Mouse (Mus musculus): ENCODE measurements at regions not wholly inside any gene's neighbourhood (a gene's known extent, or its start where the extent isn't known, plus 50 kb on each side); places are given as distances from the start of the nearest gene placed in this dataset.

DNA sequence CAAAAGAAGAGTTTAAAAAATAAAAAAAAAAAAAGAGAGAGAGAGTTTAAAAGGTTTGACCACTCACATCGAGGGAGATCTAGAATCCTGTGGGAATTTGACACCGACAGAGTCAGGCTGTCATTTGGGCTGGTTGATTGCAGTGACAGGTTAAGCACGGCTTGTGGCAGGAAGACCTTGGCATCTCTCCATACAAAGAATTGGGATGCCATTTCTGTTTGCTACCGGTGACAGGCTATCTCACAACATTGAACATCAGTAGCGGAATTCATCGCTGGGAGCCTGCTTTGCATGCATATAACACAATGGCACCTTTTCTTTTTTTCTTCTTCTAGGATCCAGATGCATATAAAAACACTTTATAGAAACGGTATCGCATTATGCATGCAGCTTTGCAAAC lies 53.7 kb upstream of the Gm26657 start:
- DNase-seq (ENCODE audit: inconsistent ontology term), result no peak

DNA sequence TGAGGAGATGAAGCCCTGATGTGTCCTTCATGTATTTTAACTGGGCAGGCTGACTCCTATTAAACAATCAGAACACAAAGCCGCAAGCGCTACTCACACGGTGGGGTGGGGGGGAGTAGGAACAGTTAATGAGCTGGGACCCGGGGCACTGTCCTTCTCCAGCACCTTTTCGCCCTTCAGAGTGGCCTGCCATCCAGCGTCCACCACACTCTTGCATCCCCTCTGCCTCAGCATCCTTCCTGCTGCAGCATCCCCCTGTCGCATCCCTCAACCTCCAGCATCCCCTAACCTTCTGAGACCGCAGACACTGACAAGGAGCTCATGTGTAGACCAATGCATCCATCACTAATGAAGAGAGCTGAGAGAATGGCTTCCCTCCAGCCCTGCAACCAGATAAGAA lies 54.2 kb upstream of the Gm26657 start:
- DNase-seq (ENCODE audit: inconsistent ontology term), result no peak

DNA sequence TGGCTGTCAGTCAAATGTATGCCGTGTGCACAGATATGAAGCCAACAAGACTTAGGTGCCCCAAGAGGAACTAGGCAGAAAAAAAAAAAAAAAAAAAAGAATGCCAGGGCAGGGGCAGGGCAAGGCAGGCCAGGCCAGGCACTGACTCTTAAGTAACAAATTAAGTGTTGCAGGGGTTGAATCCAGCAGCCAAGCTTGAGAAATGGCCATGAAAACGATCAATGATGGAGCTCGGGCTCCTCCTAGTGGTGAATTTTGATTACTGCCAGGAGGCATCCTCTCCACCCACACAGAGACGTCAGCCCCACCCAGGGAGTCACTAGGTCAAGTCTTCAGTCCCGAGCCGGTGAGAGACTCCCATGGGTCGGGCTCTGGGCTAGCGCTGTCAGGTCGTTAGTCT lies 54.7 kb upstream of the Gm26657 start:
- peak; percentile 79 for DNase-seq (ENCODE audit: inconsistent ontology term)

DNA sequence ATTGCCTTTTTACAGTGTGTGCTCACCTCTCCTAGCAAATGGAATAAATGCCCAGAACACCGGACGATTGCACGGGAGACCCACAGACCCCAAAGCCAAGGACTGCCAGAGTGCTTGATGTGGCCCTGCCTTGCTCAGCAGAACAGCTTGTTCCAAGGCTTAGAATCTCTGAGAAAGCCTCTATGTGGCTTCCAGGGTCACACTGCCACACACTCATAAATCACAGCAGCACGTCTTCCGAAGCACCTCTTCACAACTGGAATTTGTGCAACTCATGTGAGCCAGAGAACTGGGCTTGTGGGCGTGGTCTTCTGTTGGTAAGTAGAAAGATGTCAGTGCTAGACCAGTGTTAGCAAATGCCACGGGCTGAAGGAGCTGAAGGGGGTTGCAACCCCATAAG lies 55.8 kb upstream of the Gm26657 start:
- no peak for DNase-seq (ENCODE audit: inconsistent ontology term)

DNA sequence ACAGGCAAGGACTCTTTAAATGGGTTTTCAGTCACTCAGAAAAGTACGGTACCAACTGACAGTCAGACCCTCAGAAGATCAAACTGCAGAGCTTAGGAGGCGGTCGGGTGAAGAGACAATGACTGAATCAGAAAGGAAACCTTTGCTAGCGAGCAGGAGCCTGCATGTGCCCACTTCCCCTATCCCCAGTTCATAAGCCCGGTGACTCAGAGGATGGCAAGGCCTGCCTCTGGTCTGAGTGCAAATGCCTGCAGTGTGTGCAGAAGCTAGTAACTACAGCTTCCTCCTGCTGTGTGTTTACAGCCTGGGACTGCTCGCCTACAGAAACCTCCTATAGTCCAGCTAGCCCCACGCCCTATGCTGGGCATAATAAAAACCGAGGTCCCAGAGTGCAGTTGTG lies 58.7 kb upstream of the Gm26657 start:
- DNase-seq (ENCODE audit: inconsistent ontology term), result no peak

DNA sequence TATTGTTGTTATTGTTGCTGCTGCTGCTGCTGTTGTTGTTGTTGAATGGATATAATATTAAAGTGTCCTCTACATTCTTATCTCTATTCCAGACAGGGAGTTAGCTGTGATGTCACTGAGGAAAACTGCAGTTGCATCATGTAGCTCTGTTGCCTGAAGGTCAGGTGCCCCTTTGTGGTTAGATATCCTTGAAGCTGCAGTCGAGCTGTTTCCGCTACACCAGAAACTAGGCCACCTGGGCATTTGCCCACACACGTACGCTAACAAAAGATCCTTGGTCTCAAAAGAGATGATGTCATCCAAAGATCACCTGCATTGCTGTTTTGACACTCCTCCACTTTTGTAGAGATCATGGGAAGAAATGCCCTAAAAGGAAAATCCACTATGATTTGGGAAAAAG lies 66.0 kb upstream of the Gm26657 start:
- DNase-seq (ENCODE audit: inconsistent ontology term), result no peak

DNA sequence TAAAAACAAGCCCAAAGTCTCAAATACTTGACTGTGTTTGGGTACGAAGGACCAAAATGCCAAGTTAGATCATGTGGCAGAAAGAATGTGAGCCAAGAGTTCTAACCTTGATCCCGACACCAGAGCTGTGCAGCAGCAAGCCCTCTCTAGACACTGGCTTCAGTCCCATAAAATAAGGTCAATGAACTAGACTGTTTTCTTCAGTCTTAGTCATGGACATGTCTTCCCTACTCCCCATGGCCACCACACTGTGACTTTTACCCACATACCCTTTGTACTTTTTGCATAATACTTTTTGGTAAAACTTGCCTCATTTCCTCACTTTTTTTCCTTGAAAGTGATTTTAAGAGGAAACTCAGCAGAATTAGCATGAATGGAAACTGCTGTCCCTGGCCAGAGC lies 74.9 kb upstream of the Gm26657 start:
- no peak for DNase-seq (ENCODE audit: inconsistent ontology term)

DNA sequence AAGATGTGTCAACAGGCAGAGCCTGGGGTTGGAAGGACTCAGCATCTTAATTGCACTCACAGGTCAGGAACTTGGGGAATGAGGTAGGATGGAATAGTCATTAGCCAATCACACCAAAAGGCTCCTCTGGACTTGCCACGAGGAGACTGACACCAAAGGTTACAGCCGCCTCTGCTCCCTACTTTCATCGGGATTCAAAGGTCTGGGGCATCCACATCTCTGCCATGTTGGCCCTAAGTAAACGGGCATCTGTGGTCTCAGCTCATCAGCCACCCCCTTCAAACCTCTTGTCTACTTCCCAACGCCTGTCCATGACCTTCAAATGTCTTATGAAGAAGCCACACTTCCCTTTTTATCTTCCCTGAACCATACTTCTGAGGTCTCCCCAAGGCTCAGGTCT lies 78.1 kb upstream of the Gm26657 start:
- no peak for DNase-seq (ENCODE audit: inconsistent ontology term)

DNA sequence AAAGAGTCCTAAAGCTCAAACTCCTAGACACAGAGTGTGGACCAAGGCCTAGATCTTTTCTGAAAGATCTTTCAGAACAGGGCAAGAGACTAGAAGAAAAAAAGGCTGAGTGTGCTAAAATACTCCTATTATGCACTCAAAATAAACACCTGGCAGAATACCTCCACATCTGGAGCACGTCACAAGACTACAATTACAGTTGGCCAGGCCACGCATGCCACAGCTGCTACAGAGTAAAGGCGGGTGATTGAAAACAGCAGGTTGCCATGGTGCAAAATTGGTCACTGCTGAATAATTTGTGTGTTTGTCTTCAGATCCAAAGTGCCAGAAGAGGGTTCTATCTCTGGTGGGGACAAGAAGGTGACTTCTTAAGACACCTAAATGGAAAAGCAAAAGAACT lies 82.8 kb upstream of the Gm26657 start:
- DNase-seq (ENCODE audit: inconsistent ontology term), result no peak

DNA sequence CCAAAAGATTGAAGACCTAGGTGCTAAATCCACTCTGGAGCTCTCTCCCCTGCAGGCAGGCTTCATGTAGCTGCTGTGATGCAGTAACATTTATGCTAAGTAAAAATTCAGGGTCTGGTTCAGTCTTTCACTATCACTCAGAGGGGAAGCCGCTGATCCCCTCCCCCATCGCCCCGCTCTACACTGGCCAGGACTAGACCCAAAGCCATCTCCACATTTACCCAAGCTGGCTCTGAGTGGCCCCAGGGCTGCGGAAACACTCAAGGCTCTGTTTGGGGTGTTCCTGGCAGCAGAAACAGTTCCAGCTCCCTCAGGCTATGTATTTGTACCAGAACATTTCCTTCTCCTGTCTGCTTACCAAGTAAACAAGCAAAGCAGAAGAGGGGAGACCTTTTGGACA lies 85.5 kb upstream of the Gm26657 start:
- DNase-seq (ENCODE audit: inconsistent ontology term), result no peak

DNA sequence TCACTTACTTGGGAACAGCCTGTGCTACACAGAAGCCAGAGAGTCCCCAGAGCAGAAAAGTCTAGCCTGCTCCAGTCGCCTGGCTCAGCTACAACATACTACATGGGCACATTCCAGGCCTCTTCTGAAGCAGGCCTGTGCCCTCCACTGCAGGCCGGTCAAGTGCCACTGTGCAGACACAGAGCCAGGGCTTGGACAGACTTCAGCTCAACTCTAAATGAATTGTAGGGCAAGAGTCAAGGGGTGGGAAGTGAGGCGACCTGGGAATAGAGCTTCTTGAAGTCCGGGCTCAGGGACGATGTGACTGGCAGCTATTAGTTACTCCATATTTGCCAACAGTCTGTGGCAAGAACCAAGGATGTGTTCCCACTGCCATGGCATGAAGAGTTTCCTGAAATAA lies 87.1 kb upstream of the Gm26657 start:
- no peak for DNase-seq (ENCODE audit: inconsistent ontology term)

DNA sequence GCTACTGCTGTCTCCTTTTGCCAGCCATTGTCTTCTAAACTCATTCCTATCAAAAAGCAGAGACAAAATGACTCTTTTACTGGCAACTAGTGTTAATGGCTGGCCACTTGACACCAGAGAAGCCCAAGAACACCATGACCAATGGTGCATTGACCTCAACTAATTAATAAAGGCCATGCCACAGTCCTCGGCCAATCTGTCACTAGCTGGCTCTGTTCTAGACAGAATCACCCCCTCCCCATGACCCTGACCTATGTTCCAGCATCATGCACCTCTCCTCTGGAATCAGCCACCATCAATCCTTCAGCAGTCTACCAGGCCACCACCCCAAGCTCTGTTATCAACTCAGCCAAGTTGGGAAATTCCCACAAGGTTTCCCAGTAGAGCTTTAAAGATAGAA lies 90.1 kb upstream of the Gm26657 start:
- DNase-seq (ENCODE audit: inconsistent ontology term), result no peak

DNA sequence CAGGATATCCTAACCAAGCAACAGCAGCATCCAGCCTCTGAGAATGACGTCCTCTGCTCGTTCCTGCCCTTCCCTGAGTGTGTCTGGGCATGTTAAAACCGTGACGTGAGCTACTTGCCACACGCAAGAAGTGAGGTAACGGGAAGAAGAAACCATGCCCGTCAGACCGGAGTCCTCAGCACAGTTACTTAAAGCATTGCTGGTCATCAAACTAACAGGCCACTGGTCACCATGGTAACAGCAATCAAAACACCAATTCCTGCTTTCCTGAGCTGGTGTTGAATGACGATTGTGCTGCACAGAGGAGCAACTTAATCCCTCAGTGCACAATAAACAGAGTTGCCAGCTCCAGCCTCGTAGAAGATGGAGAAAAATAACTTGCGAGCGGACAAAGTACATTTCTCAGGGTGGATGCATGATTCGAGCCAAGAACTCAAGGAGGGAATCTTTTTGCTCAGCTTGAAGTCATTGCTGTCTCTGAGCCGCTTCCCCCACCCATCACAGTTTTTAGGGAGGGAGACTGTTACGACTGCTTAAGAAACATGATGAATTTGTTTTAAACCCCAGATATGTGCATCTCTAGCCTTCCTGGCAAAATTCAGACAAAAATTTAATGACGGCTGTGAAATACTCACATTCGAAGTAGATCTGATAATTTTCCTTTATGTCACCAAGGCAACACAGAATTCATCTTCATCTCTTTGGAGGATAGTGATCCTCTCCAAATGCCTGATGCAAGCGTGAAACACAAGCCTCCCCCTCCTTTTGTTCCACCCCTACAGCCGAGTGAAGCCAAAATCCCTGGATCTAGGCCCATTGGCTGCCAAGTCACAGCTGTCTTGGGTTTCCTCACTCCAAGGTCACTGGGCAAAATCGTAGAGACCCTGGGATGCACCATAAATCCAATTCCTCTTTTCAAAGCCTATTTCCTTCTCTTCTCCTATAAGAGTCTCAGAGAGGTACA lies 95.6 kb upstream of the Gm26657 start:
- DNase-seq (ENCODE audit: inconsistent ontology term), result peak; percentile 64

DNA sequence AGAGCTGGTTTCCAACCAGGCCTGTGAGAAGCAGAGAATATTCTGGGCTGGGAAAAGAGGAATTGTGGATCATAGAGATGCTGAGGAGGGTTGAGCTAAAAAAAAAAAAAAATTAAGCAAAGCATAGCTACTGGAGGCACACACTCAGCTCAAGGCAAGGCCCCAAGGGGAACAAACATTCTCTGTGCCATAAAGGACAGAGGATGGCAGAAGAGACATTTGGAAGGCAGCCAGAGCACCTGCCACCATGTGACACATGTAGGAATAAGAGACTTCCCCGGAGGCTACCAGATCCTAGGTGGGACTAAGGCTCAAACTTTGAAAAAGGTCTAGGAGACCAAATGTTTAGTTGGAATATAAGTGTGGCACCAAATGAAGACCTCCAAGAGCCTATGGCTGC lies 96.4 kb upstream of the Gm26657 start:
- no peak for DNase-seq (ENCODE audit: inconsistent ontology term)

DNA sequence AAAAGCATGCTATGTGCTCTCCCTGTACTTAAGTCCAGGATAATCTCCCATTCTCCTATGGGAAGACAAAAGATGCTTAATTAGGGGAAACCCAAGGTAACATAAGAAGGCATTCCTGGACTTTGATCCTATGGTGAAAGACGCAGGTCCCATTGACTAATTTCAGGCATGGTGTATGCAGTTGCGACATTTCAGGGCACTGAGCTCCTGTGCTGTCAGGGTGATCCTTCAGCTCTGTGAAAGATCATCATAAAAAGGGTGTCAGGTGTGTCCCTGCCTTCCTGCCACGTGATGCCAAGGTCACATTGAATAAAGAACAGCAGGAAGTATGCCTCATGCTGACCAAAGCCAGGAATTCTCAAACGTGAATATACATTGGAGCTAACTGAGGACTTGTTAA lies 100.2 kb upstream of the Gm26657 start:
- no peak for DNase-seq (ENCODE audit: inconsistent ontology term)

DNA sequence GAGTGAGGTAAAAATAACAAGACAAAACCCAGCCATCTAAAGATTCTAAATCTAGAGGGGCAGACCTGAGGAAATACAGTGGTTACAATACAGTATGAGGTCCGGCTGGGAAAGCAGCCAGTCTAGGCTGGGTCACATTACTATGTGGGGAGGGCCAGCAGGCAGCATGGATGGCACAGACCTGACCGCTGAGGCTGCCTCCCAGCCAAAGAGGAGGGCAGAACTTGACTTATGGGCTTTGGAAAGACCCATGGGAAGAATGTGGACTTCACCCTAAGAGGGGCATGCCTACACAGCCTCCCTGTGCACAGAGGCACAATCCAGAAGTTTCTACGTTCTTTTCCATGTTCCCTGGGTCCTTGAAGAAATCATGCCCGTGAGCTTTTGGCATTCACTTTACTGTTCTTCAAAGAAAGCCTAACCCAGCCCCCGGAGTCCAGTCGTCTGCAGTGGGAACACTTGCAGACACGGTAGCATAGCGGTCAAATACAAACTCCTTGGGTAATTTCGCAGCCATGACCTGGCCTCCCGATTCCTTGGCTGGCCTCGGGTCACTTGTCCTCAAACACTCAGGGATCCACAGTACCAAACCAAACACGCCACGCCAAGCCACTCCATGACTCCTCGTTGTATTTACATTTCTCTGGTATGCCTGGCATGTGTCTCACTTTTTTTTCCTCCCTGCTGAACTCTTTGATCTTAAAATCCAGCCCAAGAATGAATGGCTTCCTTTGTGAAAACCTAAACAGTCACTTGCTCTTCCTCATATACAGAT lies 101.0 kb upstream of the Gm26657 start:
- DNase-seq (ENCODE audit: inconsistent ontology term), result peak; percentile 54

DNA sequence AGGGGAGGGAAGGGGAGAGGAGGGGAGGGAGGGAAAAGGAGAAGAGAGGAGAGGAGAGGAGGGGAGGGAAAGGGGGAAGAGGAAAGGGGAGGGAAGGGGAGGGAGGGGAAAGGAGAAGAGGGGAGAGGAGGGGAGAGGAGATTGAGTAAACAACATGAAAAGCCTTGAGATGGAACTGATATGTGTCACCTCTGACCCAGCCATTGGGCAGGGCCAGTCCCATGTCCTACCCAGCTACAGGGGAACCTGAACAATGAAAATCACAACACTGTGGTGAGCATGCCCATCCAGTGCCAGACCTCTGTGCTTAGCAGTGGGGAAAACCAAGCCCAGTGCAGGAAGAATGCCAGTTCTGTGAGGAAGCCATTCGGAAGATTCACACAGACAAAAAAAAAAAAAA lies 103.6 kb upstream of the Gm26657 start:
- no peak for DNase-seq (ENCODE audit: inconsistent ontology term)

DNA sequence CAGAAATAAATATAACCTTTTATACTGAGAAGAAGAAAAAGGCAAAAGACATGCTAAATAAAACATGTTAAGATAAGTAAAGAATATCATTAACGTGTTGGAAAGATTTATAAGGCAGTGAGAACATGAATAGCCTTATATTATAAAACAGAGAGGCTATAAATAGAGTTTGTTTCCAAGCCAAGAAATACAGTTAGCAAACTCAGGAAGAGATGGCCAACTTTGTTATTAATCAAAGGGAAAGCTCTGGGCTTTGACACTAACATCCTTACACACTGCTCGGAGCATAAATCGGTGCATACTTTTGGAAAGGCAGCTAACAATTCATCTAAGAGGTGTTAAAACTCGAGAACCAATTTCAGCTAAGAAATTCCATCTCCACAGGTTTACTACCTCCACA lies 106.3 kb upstream of the Gm26657 start:
- no peak for DNase-seq (ENCODE audit: inconsistent ontology term)

DNA sequence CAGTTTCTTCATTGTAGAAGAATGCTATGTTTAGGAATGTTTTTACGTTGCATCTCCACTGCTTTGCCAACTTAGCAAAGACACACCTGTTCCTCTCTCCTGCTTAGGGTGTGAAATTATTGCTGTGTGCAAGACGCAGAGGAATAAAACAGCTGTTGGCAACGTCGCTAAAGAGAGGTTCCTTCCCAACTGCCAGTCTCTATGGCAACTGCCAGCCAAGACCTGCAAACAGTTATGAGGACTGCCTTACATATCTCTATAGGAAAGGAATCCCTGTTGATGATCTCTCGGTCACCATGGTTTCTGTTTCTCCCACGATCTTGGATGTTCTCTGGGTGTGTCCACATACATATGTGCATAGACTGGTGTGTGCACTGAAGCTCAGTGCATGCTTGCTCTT lies 109.6 kb upstream of the Gm26657 start:
- DNase-seq (ENCODE audit: inconsistent ontology term), result no peak

DNA sequence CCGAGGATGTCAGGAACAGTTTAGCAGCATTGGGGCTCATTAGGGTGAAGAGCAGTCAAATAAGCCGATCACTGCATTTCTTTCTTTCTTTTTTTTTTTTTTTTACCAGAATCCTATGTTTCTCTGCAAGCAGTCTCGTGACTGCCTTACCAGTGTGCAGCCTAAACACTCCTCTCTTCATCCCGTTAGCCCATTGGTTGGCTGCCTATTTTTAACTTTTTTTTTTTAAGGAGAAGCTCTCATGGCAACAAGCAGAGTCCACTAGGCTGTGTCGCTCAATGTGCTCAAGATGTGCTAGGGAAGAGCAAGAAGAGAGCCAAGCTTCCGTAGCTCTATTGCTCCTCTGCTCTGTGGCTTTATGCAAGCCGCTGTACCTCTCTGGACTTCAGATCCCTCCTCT lies 112.7 kb upstream of the Gm26657 start:
- no peak for DNase-seq (ENCODE audit: inconsistent ontology term)

DNA sequence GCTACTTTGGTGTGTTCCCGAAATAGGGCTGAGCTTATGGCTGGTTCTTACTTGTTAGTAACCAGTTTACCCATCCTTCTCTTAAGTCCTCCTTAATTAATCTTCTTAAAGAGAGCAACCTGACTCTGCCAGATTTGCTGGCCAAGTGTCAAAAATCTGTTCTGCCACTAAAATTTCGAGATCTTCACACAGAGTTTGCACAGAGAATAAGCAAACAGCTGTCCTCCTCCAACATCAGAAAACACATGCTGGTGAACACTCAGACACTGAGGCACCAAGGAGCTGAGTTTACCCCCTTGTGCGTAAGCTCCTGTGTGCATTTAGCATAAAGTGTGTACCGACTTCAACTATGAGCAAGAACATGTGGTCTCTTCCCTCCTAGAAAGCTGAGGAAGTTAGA lies 118.1 kb upstream of the Gm26657 start:
- no peak for DNase-seq (ENCODE audit: inconsistent ontology term)

DNA sequence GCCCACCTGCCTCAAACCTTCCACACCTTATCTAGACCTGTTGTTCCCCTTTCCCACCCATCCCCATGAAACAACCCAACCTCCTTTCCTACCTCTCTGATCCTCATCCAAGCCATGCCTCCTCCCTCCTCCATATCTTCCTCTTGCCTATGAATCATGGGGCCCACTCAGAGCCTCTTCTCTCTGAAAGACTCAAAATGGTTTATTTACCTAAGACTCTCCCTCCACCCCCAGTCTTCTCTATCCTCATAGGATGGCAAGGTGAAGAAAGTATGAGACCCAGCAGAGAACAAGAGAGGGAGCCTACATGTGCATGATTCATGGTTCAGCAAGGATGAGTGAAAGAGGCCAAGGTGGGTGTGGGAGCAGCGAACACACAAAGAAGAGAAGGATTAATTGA lies 118.5 kb upstream of the Gm26657 start:
- DNase-seq (ENCODE audit: inconsistent ontology term), result no peak

DNA sequence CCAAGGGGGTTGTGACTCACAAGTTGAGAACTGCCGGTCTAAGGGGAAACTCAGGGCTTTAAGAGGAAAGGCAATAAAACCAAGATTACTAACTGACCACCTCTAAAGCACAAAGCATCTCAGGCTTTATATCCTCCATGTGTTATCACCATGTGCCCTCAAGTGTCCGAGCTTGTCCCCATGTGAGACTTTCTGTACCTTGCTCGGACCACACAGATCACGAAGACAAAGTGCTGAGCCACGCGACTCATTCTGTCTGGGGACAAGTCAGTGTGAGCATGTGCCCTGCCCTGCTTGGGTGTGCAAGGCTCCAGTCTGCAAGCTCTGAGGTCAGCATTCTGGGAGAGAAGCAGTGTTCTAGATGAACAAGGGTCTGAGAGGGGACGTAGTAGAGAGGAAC lies 119.2 kb upstream of the Gm26657 start:
- no peak for DNase-seq (ENCODE audit: inconsistent ontology term)
